Mouse (Mus musculus) spleen, adult 18-20 months (tissue): ENCODE measurements around the gene Samd4b.

Source experiments
- DNase-seq, 2 experiments: peaks; one replicate each; pipeline ENCODE4 v3.0.0; 2022; ENCODE audit warnings: mixed read lengths in 2 of 2

Gene Samd4b

DNA sequence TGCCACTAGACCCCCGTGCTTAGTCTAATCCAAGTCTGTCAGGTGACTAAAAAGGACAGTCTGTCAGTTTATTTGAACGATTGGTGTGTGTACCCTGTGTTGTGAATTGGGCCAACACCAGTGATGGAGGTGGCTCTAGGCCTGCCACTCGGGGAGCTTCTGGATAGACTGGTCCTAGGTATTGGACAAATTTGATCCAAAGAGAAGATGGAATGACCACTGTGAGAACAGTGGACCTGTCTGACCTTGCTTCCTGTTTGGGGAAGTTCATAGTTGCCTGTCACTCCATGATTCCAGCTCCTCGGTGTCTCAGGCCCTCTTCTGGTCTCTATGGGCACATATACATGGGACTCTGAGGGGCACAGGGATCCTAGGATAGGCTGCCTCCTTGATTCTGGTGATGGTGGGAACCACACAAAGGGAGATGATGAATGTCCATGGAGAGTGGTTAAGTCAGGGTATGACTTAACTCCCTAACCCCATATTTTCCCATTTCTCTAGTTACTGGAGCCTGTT lies 246.2 kb downstream of the Samd4b start:
- DNase-seq, result no peak

DNA sequence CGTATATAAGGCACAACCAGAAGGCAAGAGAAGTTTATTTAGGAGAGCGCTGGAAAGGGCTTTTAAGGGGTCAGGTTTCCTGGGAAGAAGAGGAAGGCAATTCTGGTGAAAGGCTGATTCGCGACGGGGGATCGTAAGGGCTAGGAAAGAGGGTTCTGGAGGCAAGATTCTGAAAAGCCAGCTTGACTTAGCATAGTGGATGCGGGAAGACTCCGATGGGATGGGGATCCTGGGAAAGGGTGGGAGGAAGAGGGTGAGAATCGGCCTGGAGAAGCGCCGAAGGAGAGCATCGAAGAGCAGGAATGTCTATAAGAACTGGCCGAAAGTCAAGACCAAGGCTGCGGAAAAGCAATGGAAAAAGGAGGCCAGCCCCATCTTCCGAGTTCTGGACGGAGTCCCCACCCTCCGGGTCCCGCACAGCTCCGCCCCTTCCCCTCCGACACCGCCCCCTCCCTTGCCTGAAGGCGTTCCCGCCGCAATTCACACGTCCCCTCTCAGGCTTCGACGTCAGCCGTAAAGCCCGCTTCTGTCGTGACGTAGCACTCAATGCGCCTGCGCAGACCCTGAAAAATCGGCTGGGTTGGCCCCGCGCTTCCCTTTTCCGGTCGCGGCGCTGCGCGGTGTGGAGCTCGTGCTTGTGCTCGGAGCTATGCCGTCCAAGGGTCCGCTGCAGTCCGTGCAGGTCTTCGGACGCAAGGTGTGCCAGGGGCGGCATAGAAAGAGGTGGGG lies 247.6 kb downstream of the Samd4b start, which contains the start of gene Rps16:
Gene Rps16, plus strand, starts transcription at position 498 of the 729 bp plus-strand sequence.
- DNase-seq, result peak; percentile 96 to 97
